Mouse (Mus musculus): Measurements from ENCODE around the gene Pbx1.

GRCm38 (mm10) chr1:168476917-168477316 lies 44.8 kb upstream of the Pbx1 start:
- TF ChIP-seq CTCF (IDR thresholded peaks at IDR 0.05; ENCODE audit: control insufficient read depth, insufficient read depth, low read length) (no peak), POLR2A (IDR thresholded peaks at IDR 0.05; ENCODE audit: borderline replicate concordance, control insufficient read depth, low read depth, low read length) (no peak)
